Mouse (Mus musculus) liver, embryonic 14.5 days (tissue): Measurements from ENCODE around the gene Inpp4a.

Experiments used
- CTCF ChIP-seq: IDR thresholded peaks from 2 replicates; pipeline ENCODE4 v1.5.1; 2016; ENCODE audit warnings: antibody characterized with exemption, low read depth, control low read depth
- EP300 ChIP-seq: IDR thresholded peaks from 2 replicates; pipeline ENCODE4 v1.6.1; 2016; ENCODE audit warnings: antibody characterized with exemption, low read depth

DNA sequence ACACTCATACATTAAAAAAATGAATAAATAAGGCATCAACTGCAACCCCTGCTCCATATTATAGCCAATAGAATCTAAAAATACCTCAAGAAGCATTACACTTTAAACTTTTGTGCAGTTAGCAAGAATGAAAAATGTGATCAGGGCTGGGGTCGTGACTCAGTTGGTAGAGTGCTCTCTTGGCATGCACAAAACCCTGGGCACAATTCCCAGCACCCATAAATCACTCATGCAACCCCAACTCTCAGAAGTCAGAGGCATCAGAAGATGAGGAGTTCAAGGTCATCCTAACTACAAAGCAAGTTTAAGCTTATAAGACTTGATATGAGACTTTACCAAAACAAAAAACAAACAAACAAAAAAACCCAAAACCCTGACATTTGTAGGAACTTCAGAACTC, 11.9 kb upstream of the Inpp4a start:
- TF ChIP-seq CTCF (no peak), EP300 (no peak)
